Mouse (Mus musculus) thymus, adult 2 months (tissue): ENCODE measurements around the gene Atrnl1. TPM values are rescaled to one million over a fixed set of nuclear protein-coding genes. Genes with fewer than 3 reads are reported as not detected.

Experiments used
- DNase-seq: peaks from one replicate; pipeline ENCODE4 v3.0.0; 2021
- H3K27ac ChIP-seq: fragments of 200-500 bp; 2 replicates; pipeline ENCODE4 v1.5.1; 2012; ENCODE audit warnings: low read length, control low read depth; ENCODE audit not compliant: control insufficient read depth, insufficient read depth
- H3K27me3 ChIP-seq: fragments of 200-500 bp; 2 replicates; pipeline ENCODE4 v1.6.1; 2012; ENCODE audit warnings: mild to moderate bottlenecking, low read length, moderate library complexity, mixed read lengths; ENCODE audit not compliant: control insufficient read depth, insufficient read depth
- H3K36me3 ChIP-seq: fragments of 200-500 bp; 2 replicates; pipeline ENCODE4 v1.6.1; 2012; ENCODE audit warnings: mild to moderate bottlenecking, low read length, moderate library complexity; ENCODE audit not compliant: control insufficient read depth, insufficient read depth
- H3K4me1 ChIP-seq: fragments of 200-500 bp; replicated peaks from 2 replicates; pipeline ENCODE4 v1.6.1; 2012; ENCODE audit warnings: low read length; ENCODE audit not compliant: control insufficient read depth, insufficient read depth
- H3K4me3 ChIP-seq: fragments of 200-500 bp; 2 replicates; pipeline ENCODE4 v1.5.1; 2012; ENCODE audit warnings: mild to moderate bottlenecking, low read length, control low read depth, moderate library complexity; ENCODE audit not compliant: control insufficient read depth, insufficient read depth
- CTCF ChIP-seq: fragments of 200-500 bp; IDR thresholded peaks from 2 replicates; pipeline ENCODE4 v1.5.1; 2012; ENCODE audit warnings: mild to moderate bottlenecking, control low read depth, low read length, moderate library complexity, borderline replicate concordance; ENCODE audit not compliant: control insufficient read depth, poor library complexity, insufficient read depth; ENCODE audit errors: extremely low read depth
- POLR2A ChIP-seq: fragments of 200-500 bp; IDR thresholded peaks from 2 replicates; pipeline ENCODE4 v1.6.1; 2012; ENCODE audit warnings: mild to moderate bottlenecking, low read length, control low read depth, moderate library complexity; ENCODE audit not compliant: control insufficient read depth, poor library complexity, insufficient read depth; ENCODE audit errors: extremely low read depth
- WGBS: fragments of 180-500 bp; shearing (Covaris S2); methylation state at CpG from one replicate; pipeline ENCODE4 v1.1.7; 2018; 5-methylcytosine and 5-hydroxymethylcytosine counted together
- polyA plus RNA-seq: library from polyadenylated mRNA; depleted of rRNA; stranded (reverse); fragments of >200 nt; gene quantifications from 2 replicates; pipeline ENCODE4 v1.2.3, GENCODE M21; 2012

Gene Atrnl1
- polyA plus RNA-seq, 1 experiment: 8.2 TPM

DNA sequence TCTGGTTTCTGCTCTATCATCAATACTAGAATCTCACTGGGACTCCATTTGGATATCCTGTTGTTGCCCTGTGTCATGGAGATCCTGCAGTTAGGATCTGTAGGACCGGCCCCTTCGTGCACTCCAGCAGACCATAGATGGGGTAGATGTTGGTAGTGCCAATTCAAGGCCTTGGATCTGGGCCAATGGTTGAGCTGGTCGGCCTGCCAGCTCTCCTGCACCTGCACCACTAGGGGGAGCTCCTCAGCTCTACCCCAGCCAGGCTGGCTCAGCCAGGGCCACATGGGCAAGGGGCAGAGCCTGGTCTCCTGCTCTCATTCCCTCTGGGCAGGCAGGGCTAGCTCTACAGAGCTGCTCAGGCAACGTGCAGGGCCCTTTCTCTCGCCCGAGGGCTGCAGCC is 114.1 kb downstream of the Atrnl1 start:
- H3K27me3 ChIP-seq: no peaks in the 10 kb centered on the region
- H3K4me3 ChIP-seq: no peak overlapping the region
- TF ChIP-seq CTCF: peak; percentile 96
- TF ChIP-seq POLR2A: no peak
- 74% methylated on average over 6 of the region's 6 CpGs for WGBS
- no peak overlapping the region for H3K27ac ChIP-seq
- no peaks in the 10 kb centered on the region for H3K36me3 ChIP-seq
- H3K4me1 ChIP-seq: no peaks in the 10 kb centered on the region
- peak; percentile 68 for DNase-seq

DNA sequence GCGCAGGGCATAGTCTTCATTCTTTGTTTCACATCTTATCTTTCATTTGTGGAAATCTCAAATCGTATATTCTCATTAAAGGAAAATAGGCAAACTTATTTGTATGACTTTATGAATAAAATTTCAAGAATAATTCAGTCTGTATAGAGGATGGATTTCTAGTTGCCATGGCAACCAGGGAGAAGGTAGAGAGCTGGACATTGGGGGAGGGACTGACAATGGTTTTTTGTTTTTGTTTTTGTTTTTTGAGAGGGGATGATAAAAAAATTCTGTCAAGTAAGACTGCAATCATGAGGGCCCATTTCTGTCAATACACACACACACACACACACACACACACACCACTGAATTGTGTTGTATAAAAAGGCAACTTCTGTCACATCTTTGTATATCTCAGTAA is 114.5 kb downstream of the Atrnl1 start:
- no peak overlapping the region for H3K4me3 ChIP-seq
- H3K27ac ChIP-seq: no peak overlapping the region
- no peak for DNase-seq
- WGBS: 97% methylated on average over 2 of the region's 2 CpGs
- TF ChIP-seq CTCF (no peak), POLR2A (no peak)
- H3K27me3 ChIP-seq: no peaks in the 10 kb centered on the region
- no peaks in the 10 kb centered on the region for H3K36me3 ChIP-seq
- H3K4me1 ChIP-seq: no peaks in the 10 kb centered on the region

DNA sequence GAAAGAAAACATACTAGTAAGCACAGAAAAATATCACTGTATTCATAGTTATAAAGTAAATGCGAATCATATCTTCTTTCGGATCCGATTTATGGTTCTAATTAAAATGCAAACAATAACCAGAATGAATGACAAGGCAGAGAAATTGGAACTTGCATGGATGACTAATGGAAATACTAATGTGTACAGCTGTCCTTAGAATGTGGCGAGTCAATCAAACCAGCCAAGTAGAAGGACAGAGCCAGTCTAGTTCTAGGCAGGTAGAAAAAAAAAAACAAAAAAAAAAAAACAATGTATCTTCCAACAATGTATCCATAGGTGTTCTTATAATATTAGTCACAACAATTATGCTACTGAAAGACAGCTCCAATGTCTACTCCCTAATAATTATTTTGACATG is 116.2 kb downstream of the Atrnl1 start:
- Histone ChIP-seq H3K36me3 (no peaks in the 10 kb centered on the region), H3K4me1 (no peaks in the 10 kb centered on the region), H3K27ac (no peak overlapping the region), H3K27me3 (no peaks in the 10 kb centered on the region), H3K4me3 (no peak overlapping the region)
- TF ChIP-seq CTCF (no peak), POLR2A (no peak)
- DNase-seq: no peak
- WGBS: over 99% methylated on average over 4 of the region's 4 CpGs

DNA sequence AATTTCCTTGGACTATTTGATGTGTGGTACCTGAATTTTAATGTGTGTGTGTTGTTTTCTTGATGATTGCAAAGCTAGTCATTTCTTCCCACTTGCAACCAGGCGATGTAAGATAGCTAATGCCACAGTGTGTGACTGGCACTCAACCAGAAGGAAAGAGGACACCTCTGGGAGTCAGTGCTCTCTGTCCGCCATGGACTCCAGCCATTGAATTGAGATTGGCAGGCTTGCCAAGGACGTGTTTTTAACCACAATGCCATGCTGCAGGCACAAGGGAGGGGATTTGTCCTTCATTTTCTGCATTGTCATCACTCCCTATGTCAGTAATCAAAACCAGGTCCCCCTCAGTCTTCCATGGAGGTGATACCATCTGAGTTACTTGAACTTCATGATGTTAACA is 126.6 kb downstream of the Atrnl1 start:
- 89% methylated on average over 3 of the region's 3 CpGs for WGBS
- no peaks in the 10 kb centered on the region for H3K36me3 ChIP-seq
- H3K27me3 ChIP-seq: no peaks in the 10 kb centered on the region
- TF ChIP-seq CTCF: no peak
- TF ChIP-seq POLR2A: no peak
- H3K4me1 ChIP-seq: no peaks in the 10 kb centered on the region
- no peak for DNase-seq
- H3K27ac ChIP-seq: no peak overlapping the region
- H3K4me3 ChIP-seq: no peak overlapping the region

DNA sequence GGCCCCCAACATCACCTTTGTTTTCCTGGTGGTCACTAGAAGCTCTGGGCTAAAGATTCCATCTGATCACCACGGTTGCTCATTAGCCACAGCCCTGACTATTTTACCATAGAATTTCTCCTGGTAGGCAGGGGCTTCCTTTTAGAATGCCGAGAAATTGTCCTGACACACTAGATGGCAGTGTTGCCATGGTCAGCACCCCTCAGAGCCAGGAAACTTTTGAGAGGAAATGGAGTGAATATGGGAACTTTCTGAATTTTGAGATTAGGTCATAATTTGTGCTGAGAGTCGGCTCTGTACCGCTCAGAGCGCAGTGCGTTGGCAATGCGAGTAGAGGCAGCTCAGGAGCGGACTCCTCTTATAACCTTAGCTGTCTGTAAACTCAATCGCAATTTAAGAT is 134.7 kb downstream of the Atrnl1 start:
- DNase-seq: peak; percentile 5
- TF ChIP-seq POLR2A (no peak), CTCF (no peak)
- 36% methylated on average over 9 of the region's 9 CpGs for WGBS
- H3K27me3 ChIP-seq: no peaks in the 10 kb centered on the region
- no peaks in the 10 kb centered on the region for H3K4me1 ChIP-seq
- H3K4me3 ChIP-seq: no peak overlapping the region
- no peaks in the 10 kb centered on the region for H3K36me3 ChIP-seq
- H3K27ac ChIP-seq: no peak overlapping the region

DNA sequence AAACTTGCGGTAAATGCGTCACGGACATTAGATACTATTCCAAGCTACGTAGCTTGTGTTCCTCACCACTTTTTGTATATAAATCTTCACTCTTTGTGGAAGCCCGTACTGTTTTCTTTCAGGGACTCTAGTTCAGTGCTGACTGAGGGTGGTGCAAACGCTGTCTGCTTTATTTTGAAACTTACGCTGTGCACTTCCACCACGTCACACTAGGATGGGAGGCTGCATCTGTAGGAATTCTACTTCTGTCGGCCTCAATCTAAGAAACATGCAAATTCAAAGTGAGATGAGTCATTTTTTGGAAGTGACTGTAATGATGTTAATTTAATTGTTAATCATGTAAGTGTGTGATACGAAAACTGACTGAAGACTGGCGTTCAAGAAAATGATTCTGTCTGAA is 135.7 kb downstream of the Atrnl1 start:
- H3K4me1 ChIP-seq: no peaks in the 10 kb centered on the region
- H3K36me3 ChIP-seq: no peaks in the 10 kb centered on the region
- H3K27me3 ChIP-seq: no peaks in the 10 kb centered on the region
- TF ChIP-seq CTCF: no peak
- TF ChIP-seq POLR2A: no peak
- no peak overlapping the region for H3K4me3 ChIP-seq
- no peak for DNase-seq
- 98% methylated on average over 11 of the region's 11 CpGs for WGBS
- no peak overlapping the region for H3K27ac ChIP-seq

DNA sequence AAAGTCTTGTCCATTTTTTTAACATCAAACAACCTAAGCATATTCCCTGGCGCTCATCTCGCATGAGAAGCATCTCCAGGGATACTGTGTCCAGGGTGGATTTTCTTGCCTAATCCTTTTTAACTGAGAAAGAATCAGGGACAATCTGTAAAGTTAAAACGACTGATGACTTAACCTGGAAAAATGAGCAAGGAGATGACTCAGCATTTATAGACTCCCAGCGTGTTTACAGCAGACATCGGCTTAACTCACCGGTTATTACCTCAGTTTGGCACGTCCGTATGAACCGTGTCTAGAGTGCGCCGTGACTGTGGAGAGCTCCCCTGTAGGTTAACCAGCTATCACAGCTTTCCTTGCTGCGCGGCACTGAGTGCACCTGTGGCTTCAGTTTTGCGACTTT is 141.4 kb downstream of the Atrnl1 start:
- 96% methylated on average over 14 of the region's 14 CpGs for WGBS
- no peak for DNase-seq
- Histone ChIP-seq H3K27me3 (no peaks in the 10 kb centered on the region), H3K27ac (no peak overlapping the region), H3K4me3 (no peak overlapping the region), H3K4me1 (no peaks in the 10 kb centered on the region), H3K36me3 (no peaks in the 10 kb centered on the region)
- no peak for TF ChIP-seq CTCF
- TF ChIP-seq POLR2A: no peak

DNA sequence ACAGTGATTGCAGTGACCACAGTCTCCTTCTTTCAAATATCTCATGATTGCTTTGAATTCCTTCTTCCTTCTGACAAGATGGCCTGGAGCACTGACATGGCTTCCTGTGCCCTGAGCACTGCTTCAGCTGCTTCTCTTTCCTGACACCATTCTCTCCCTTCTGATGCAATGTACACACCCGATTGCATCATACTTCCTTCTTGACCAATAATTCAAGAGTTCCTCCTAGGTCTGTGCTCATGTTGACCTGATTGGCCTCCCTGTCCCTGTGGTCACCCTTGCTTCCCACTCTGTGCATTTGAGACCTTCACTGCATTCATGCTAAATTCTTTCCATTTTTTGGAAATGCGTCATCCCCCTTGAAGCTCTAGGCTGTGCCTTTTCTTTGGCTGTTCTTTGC is 151.7 kb downstream of the Atrnl1 start:
- H3K4me3 ChIP-seq: no peak overlapping the region
- no peaks in the 10 kb centered on the region for H3K4me1 ChIP-seq
- H3K27ac ChIP-seq: no peak overlapping the region
- DNase-seq: no peak
- H3K36me3 ChIP-seq: no peaks in the 10 kb centered on the region
- no peaks in the 10 kb centered on the region for H3K27me3 ChIP-seq
- TF ChIP-seq CTCF (no peak), POLR2A (no peak)
- 92% methylated on average over 2 of the region's 2 CpGs for WGBS
